Mouse (Mus musculus): ENCODE measurements around the gene Maz. TPM values are rescaled to one million over a fixed set of nuclear protein-coding genes. Genes with fewer than 3 reads are reported as not detected.

Maz gene
- total RNA-seq, 1 experiment from 2014 or later: 133 TPM

GRCm38 (mm10) chr7:127008239-127009019 is 18.4 kb downstream of the Maz start:
- peak; percentile 80 for DNase-seq

DNA sequence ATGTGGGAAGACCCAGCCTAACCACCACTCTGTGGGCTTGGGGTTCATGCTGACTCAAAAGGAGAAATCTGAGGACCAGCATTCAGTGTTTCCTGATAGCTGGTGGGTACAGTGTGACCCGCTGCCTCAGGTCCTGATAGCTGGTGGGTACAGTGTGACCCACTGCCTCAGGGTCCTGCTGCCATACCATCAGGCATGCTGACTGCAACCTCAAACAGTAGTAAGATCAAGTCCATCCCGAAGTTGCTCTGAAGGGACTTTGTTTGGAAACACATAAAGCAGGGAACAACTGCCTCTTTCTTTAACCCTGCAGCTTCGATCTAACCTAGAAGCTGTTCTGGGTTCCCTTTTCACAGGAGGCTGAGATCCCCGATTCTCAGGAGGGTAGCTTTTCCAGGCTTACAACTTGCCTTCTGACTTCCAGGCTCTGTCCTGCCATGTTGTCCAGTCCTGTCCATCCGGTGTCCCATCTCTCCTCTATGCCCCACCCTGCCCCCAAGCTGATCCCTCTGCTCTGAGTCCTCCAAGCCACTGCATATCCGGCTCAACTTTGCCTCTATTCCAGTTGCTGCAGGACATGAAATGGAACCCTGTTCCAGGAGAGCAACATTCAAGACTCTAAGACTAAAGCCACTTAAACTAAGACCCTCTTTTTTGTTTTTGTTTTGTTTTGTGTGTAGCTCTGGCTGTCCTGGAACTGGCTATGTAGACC is 19.4 kb downstream of the Maz start:
- DNase-seq: no peak

DNA sequence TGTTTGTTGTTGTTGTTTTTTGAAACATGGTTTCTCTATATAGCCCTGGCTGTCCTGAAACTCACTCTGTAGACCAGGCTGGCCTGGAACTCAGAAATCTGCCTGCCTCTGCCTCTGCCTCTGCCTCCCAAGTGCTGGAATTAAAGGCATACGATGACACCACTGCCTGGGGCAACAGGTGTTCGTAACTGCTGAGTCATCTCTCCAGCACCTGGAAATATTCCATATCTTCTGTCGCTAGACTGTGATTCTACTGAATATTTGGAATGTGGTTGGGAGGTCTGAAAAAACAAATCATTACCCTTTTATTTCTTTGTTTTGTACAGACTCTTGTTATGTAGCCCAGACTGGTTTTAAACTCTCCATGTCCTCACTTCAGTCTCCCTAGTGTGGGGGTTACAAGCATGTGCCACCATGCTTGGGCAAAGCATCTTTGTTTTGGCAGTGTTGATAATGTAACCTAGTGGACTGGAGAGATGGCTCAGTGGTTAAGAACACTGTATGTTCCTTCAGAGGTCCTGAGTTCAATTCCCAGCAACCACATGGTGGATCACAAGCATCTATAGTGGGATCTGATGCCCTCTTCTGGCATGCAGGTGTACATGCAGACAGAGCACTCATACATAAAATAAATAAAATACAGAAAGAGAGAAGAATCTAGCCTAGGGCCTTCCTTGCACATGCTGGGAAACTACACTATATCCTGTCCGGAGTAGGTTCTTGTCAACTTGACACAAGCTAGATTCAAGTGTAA is 22.5 kb downstream of the Maz start:
- no peak for DNase-seq

GRCm38 (mm10) chr7:127003620-127004019 is 23.2 kb downstream of the Maz start:
- no peak for DNase-seq

DNA sequence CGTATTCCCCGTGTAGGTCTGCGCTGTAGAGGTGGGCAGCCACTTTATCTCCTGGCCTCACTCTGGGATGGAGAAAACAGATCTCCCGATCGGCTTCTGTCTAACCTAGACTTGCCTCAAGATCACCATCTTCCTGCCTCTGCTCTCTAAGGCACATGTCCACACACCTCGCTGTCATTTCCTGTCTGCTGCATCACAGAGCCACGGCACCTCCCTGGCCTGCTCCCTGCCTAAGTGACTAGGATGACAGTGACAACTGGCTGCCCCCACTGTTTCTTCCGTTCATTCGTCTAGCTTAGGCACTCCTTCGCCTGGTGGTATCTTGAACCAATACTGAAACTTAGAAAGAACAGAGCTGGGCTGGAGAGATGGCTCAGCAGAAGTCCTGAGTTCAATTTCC is 27.3 kb downstream of the Maz start:
- no peak for DNase-seq

DNA sequence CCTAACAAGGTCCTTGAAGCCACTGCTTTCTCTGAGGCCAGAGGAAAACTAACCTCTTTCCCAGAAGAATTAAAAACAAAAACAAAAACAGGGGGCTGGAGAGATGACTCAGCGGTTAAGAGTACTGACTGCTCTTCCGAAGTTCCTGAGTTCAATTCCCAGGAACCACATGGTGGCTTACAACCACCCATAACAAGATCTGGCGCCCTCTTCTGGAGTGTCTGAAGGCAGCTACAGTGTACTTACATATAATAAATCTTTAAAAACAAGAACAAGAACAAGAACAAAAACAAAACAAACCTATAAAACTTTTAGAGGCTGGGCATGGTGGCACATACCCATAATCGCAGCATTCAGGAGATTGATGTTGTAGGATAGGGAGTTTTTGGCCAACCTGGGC is 30.4 kb downstream of the Maz start:
- DNase-seq: peak; percentile 31

DNA sequence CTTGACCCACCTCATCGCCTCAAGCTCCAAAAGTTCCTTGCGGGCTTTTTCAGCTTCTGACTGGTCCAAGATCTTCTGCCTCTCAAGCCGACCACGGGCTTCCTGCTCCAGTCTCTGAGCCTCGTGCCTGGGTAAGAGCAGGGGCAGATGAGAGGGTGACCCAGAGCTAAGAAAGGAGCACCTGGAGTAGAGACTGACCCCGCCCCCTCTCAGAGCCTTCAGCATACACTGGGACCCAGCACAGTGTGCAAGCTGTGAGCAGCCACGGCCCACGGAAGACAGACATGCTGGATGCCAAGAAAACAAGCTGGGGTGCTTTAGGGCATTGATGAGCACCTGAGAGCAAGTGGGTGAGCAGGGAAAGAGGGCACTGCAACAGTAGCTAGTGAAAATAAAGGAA is 38.0 kb downstream of the Maz start:
- DNase-seq: no peak

- DNase-seq: peak; percentile 62
Observed at GRCm38 (mm10) chr7:126986319-126986718, 40.5 kb downstream of the Maz start.

GRCm38 (mm10) chr7:126984667-126985444 is 42.0 kb downstream of the Maz start:
- no peak for DNase-seq

DNA sequence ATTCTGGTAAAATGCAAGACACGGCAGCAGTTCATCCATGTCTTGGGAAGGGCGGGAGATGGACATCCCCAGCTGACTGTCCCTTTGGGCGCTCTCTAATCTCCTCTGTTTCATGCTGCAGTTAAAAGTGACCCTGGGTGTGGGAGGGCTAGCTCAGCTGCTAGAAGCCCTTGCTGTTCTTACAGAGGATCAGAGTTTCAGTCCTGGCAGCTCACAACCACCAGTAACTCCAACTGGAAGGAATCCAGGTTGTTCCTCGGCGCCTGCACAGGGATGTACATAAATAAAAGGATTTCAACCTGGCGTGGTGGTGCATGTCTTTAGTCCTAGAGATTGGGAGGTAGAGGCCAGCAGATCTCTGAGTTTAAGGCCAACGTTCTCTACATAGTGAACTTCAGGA is 43.7 kb downstream of the Maz start:
- no peak for DNase-seq

DNA sequence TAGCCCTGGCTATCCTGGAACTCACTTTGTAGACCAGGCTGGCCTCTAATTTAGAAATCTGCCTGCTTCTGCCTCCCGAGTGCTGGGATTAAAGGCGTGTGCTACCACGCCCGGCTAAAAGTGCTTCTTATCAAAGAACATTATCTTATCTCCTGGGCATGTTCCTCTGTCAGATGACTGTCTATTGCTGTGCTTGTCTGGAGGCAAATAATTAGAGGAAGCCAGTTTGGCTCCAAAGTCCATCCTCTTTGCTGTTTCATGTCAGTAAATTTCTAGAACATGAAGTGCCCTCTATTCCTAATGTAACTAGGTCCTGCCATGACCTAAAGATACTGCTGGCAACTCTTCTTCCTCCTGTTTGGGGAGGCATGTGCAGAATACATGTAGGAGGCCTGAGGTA is 44.8 kb downstream of the Maz start:
- DNase-seq: no peak

DNA sequence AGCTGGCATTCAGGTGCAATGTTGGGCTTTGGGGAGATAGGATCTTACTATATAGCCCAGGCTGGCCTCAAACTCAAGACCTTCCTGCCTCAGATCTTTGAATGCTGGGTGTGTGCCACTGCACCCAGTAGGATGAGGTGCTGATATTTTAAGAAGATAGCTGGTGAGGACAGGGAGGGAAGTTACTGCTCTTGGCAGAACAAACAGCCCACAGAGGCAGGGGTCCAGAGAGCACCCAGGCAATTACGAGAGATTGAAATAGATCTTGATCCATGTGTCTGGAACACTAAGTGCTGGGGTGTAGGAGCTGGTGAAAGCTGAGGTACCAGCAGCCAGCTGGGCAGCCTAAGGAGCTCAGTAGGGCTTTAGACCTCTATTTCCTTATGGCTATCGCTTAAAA is 45.2 kb downstream of the Maz start:
- no peak for DNase-seq

- DNase-seq: no peak
Observed at GRCm38 (mm10) chr7:126978841-126979240, 48.0 kb downstream of the Maz start.

DNA sequence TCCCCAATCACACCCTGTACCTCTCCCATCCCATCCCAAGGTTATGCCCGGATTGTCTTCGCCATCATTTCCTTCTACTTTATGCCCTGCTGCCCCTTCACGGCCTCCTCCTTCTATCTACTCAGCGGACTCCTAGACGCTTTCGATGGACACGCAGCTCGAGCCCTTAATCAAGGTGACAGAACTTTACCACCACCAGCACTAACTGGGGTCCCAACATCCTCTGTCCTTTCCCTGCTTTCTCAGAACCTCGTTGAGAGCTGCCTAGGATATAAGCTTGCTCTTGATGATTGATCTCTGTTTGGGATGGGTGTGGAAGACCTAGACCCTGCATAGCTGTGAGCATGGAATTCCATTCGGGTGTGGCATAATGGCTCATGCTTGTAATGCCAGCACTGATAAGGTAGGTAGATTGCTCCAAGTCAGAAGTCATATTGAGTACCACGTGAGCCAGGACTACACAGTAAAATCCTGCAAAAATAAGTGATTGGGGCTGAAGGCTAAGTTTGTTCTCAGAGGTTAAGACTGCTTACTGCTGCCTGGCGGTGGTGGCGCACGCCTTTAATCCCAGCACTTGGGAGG is 49.9 kb downstream of the Maz start:
- DNase-seq: no peak

DNA sequence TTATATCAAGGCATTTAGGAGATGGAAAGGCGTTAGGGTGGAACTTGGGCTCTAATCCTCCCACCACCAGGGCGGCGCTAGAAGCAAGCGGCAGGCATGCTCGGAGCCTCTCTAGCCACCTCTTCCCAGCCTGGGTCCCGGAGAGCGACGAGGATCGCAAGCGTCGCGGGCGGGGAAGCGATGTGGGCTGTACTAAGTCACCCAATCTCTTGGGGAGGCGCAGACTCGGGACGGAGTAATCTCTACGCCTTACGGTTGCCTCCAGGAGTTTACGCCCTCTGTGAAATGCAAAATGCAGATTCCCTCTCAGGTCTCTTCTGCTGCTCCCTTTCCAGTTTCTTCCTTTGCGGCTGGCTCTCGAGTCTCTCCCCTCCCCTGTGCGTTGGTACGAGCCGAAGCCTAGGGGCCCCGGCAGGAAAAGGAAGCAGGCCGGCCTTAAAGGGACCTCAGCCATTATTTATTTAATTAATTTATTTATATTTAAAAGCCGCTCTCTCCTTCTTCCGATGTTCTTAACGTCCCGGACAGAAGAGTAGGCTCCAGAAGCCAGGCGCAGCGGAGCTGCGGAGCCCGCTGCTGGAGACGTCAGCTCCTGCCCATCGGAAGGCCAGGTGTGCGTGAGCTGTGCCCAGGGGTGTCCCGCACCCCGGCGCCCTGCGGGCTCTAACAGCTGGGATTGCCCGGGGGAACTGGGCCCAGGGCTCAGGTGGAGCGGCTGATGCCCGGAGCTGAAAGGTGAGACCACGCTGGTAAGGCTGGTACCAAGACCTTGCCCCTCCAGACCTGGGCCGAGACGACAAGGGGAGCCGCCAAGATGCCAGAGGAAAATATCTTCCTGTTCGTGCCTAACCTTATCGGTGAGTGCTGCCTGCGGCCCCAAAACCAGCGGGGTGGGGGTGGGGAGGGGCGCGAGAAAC is 50.6 kb downstream of the Maz start, which contains the start of gene Cdiptos:
Cdiptos (minus strand) TSS at position 149 of the 917 bp plus-strand sequence.
- peak; percentile 98 for DNase-seq

GRCm38 (mm10) chr7:126975893-126975949 is 51.1 kb downstream of the Maz start, which contains the start of gene Cdipt:
Cdipt (plus strand) TSS chr7:126975914.
- no peak for DNase-seq

DNA sequence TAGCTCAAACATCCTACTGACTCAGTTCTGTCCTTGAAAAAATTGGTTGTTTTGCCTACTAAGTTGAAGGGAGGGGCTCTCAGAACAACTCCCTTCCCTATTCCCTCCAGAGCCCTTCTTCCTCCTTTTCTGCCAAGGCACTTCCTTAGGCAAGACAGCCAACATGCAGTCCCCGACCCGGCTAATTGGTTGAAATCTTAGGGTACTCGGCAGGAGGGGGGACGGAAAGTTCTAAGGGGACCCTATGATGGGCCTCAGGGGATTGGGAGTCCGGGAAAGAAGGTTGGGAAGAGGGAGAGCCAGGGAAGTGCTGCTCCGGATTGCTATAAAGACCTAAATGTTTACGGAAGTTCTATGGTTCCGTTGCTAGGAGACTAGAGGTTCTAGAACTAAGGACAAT is 51.3 kb downstream of the Maz start:
- peak; percentile 41 for DNase-seq
